Mouse (Mus musculus): ENCODE data around the gene Rnf207. TPM values are rescaled to one million over a fixed set of nuclear protein-coding genes. Genes with fewer than 3 reads are reported as not detected.
A peak's percentile ranks its signal among the peaks of the same experiment; 100 is the strongest.

Rnf207 gene
- polyA plus RNA-seq (2012; rRNA removed): 0.57 and 10.2 TPM in 2 replicates

GRCm38 (mm10) chr4:152318517-152319234, at the start of gene Rnf207:
Gene Rnf207, minus strand, starts transcription at chr4:152318993.
- Histone ChIP-seq H3K27me3 (ENCODE audit: control insufficient read depth, insufficient read depth, low read length) (peaks cover under 1% of the 10 kb centered on the region; the same call in 1 of the 2 replicates), H3K4me1 (replicated peaks; ENCODE audit: control insufficient read depth, insufficient read depth, low read length) (no peaks in the 10 kb centered on the region)

GRCm38 (mm10) chr4:152365228-152365627, 46.4 kb upstream of the Rnf207 start:
- no peak for DNase-seq
- no peak overlapping the region for H3K4me3 ChIP-seq (ENCODE audit: control insufficient read depth, insufficient read depth, low read length)
- no peak overlapping the region for H3K27ac ChIP-seq (ENCODE audit: control insufficient read depth, insufficient read depth, low read length)
- 89% methylated on average over 7 of the region's 7 CpGs for WGBS
- H3K27me3 ChIP-seq (ENCODE audit: control insufficient read depth, insufficient read depth, low read length): no peaks in the 10 kb centered on the region
- peaks cover 6% of the 10 kb centered on the region; the same call in 1 of the 2 replicates for H3K4me1 ChIP-seq (replicated peaks; ENCODE audit: control insufficient read depth, insufficient read depth, low read length)
- TF ChIP-seq CTCF (IDR thresholded peaks at IDR 0.05; ENCODE audit: borderline replicate concordance, control insufficient read depth, extremely low read depth, insufficient read depth, low read length, poor library complexity) (no peak), POLR2A (IDR thresholded peaks at IDR 0.05; ENCODE audit: control insufficient read depth, extremely low read depth, insufficient read depth, low read length, poor library complexity) (no peak)
- no peaks in the 10 kb centered on the region for H3K36me3 ChIP-seq (ENCODE audit: control insufficient read depth, insufficient read depth, low read length)

More at GRCm38 (mm10) chr4:152318517-152319234, at the start of gene Rnf207:
- H3K27ac ChIP-seq (ENCODE audit: control insufficient read depth, insufficient read depth, low read length): no peak within 1 kb of the TSS
- no peak for TF ChIP-seq POLR2A (IDR thresholded peaks at IDR 0.05; ENCODE audit: control insufficient read depth, extremely low read depth, insufficient read depth, low read length, poor library complexity)
- TF ChIP-seq CTCF (IDR thresholded peaks at IDR 0.05; ENCODE audit: borderline replicate concordance, control insufficient read depth, extremely low read depth, insufficient read depth, low read length, poor library complexity): peak; percentile 50; the same call in 1 of the 2 replicates
- peak; percentile 61 for DNase-seq
- no peaks in the 10 kb centered on the region for H3K36me3 ChIP-seq (ENCODE audit: control insufficient read depth, insufficient read depth, low read length)
- H3K4me3 ChIP-seq (ENCODE audit: control insufficient read depth, insufficient read depth, low read length): no peak within 1 kb of the TSS
- WGBS: 8% methylated on average over 26 of the region's 26 CpGs

GRCm38 (mm10) chr4:152362180-152362579, 43.4 kb upstream of the Rnf207 start:
- DNase-seq: no peak
- H3K36me3 ChIP-seq (ENCODE audit: control insufficient read depth, insufficient read depth, low read length): no peaks in the 10 kb centered on the region
- H3K4me1 ChIP-seq (replicated peaks; ENCODE audit: control insufficient read depth, insufficient read depth, low read length): peaks cover 6% of the 10 kb centered on the region; the same call in 1 of the 2 replicates
- TF ChIP-seq CTCF (IDR thresholded peaks at IDR 0.05; ENCODE audit: borderline replicate concordance, control insufficient read depth, extremely low read depth, insufficient read depth, low read length, poor library complexity) (no peak), POLR2A (IDR thresholded peaks at IDR 0.05; ENCODE audit: control insufficient read depth, extremely low read depth, insufficient read depth, low read length, poor library complexity) (0 out of 2 replicates have a peak, but pooled peaks have one; percentile 15)
- no peak overlapping the region for H3K4me3 ChIP-seq (ENCODE audit: control insufficient read depth, insufficient read depth, low read length)
- no peaks in the 10 kb centered on the region for H3K27me3 ChIP-seq (ENCODE audit: control insufficient read depth, insufficient read depth, low read length)
- 11% methylated on average over 9 of the region's 9 CpGs for WGBS
- H3K27ac ChIP-seq (ENCODE audit: control insufficient read depth, insufficient read depth, low read length): no peak overlapping the region

- DNase-seq: peak; percentile 19
- H3K36me3 ChIP-seq (ENCODE audit: control insufficient read depth, insufficient read depth, low read length): no peaks in the 10 kb centered on the region
- no peak overlapping the region for H3K27ac ChIP-seq (ENCODE audit: control insufficient read depth, insufficient read depth, low read length)
- TF ChIP-seq CTCF (IDR thresholded peaks at IDR 0.05; ENCODE audit: borderline replicate concordance, control insufficient read depth, extremely low read depth, insufficient read depth, low read length, poor library complexity) (no peak), POLR2A (IDR thresholded peaks at IDR 0.05; ENCODE audit: control insufficient read depth, extremely low read depth, insufficient read depth, low read length, poor library complexity) (no peak)
- peaks cover 6% of the 10 kb centered on the region; the same call in 1 of the 2 replicates for H3K4me1 ChIP-seq (replicated peaks; ENCODE audit: control insufficient read depth, insufficient read depth, low read length)
- 15% methylated on average over 24 of the region's 24 CpGs for WGBS
- no peaks in the 10 kb centered on the region for H3K27me3 ChIP-seq (ENCODE audit: control insufficient read depth, insufficient read depth, low read length)
- no peak overlapping the region for H3K4me3 ChIP-seq (ENCODE audit: control insufficient read depth, insufficient read depth, low read length)
Observed at GRCm38 (mm10) chr4:152360855-152361254, 42.1 kb upstream of the Rnf207 start.

GRCm38 (mm10) chr4:152359700-152360099, 40.9 kb upstream of the Rnf207 start:
- no peaks in the 10 kb centered on the region for H3K27me3 ChIP-seq (ENCODE audit: control insufficient read depth, insufficient read depth, low read length)
- peaks cover 6% of the 10 kb centered on the region; the same call in 1 of the 2 replicates for H3K4me1 ChIP-seq (replicated peaks; ENCODE audit: control insufficient read depth, insufficient read depth, low read length)
- WGBS: 38% methylated on average over 11 of the region's 11 CpGs
- TF ChIP-seq POLR2A (IDR thresholded peaks at IDR 0.05; ENCODE audit: control insufficient read depth, extremely low read depth, insufficient read depth, low read length, poor library complexity) (no peak), CTCF (IDR thresholded peaks at IDR 0.05; ENCODE audit: borderline replicate concordance, control insufficient read depth, extremely low read depth, insufficient read depth, low read length, poor library complexity) (no peak)
- H3K36me3 ChIP-seq (ENCODE audit: control insufficient read depth, insufficient read depth, low read length): no peaks in the 10 kb centered on the region
- no peak overlapping the region for H3K4me3 ChIP-seq (ENCODE audit: control insufficient read depth, insufficient read depth, low read length)
- H3K27ac ChIP-seq (ENCODE audit: control insufficient read depth, insufficient read depth, low read length): no peak overlapping the region
- DNase-seq: no peak

- Histone ChIP-seq H3K27me3 (ENCODE audit: control insufficient read depth, insufficient read depth, low read length) (peaks cover under 1% of the 10 kb centered on the region; the same call in 1 of the 2 replicates), H3K4me1 (replicated peaks; ENCODE audit: control insufficient read depth, insufficient read depth, low read length) (no peaks in the 10 kb centered on the region), H3K36me3 (ENCODE audit: control insufficient read depth, insufficient read depth, low read length) (no peaks in the 10 kb centered on the region), H3K27ac (ENCODE audit: control insufficient read depth, insufficient read depth, low read length) (no peak overlapping the region), H3K4me3 (ENCODE audit: control insufficient read depth, insufficient read depth, low read length) (no peak overlapping the region)
- WGBS: 87% methylated on average over 7 of the region's 7 CpGs
- no peak for TF ChIP-seq CTCF (IDR thresholded peaks at IDR 0.05; ENCODE audit: borderline replicate concordance, control insufficient read depth, extremely low read depth, insufficient read depth, low read length, poor library complexity)
- TF ChIP-seq POLR2A (IDR thresholded peaks at IDR 0.05; ENCODE audit: control insufficient read depth, extremely low read depth, insufficient read depth, low read length, poor library complexity): no peak
- DNase-seq: no peak
Observed at GRCm38 (mm10) chr4:152355672-152356071, 36.9 kb upstream of the Rnf207 start.
